Comparison of ENCODE assay signal across 23 mouse cellular contexts in the genomic region with DNA sequence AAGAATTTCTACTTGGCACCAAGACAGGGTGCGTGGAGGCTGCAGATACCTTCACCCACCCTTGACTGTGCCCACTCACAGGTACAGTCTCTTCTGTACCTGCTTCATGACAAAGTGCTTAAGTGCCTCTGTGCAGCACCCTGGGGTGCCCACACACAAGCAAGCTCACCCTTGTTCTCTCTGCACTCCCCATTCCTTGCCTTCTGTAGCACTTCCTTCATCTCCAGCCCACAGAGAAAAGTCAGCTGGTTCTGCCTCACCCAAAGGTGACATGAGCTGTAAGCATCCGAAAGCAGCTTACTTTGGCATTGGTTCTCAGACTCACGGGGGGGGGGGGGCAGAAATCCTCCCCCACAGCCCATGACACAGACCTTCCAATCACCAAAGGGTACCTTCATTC.
"Had no signal": no experiment of that assay in that cellular context is flagged by ENCODE, and none has a peak within 500 bp of the region (broad histone marks: within the 10 kb centered on the region; RNA-seq: fewer than 3 reads in every experiment).

No protein-coding gene starts in this region.

- H3K27ac ChIP-seq: heart, embryonic 10.5 days; hindbrain, embryonic 10.5 days; hindbrain, embryonic 12.5 days; hindbrain, embryonic 14.5 days; intestine, embryonic 15.5 days; layer of hippocampus, adult 2 months; limb, embryonic 10.5 days; limb, embryonic 12.5 days; liver, embryonic 13.5 days had no signal

- H3K9me3 ChIP-seq: heart, embryonic 10.5 days; heart, embryonic 12.5 days; hindbrain, embryonic 10.5 days; hindbrain, embryonic 12.5 days; intestine, embryonic 15.5 days; limb, embryonic 10.5 days; limb, embryonic 12.5 days; liver, embryonic 13.5 days had no signal

- H3K9ac ChIP-seq: heart, embryonic 12.5 days; hindbrain, embryonic 12.5 days; hindbrain, embryonic 14.5 days; intestine, embryonic 15.5 days; limb, embryonic 12.5 days; liver, embryonic 13.5 days had no signal

- ATAC-seq: hindbrain, embryonic 16.5 days; inflammation-experienced regulatory T-cells, adult 6 months; intestine, embryonic 15.5 days; intestine, postnatal 0 days had no signal

- H3K4me3 ChIP-seq: heart, embryonic 10.5 days; heart, embryonic 12.5 days; hindbrain, embryonic 10.5 days; hindbrain, embryonic 12.5 days; intestine, embryonic 15.5 days; layer of hippocampus, adult 2 months; limb, embryonic 10.5 days; limb, embryonic 12.5 days; liver, embryonic 13.5 days had no signal

- H3K36me3 ChIP-seq: hindbrain, embryonic 12.5 days; intestine, embryonic 15.5 days; limb, embryonic 10.5 days; limb, embryonic 12.5 days had no signal

- DNase-seq: gastrocnemius, postnatal 25 days; heart, adult 18-20 months; heart, postnatal 10 days; heart, postnatal 4 days; kidney, adult 18-20 months; kidney, adult 8-10 months; kidney, postnatal 10 days; kidney, postnatal 25 days; liver; liver, embryonic 13.5 days had no signal

- H3K27me3 ChIP-seq: heart, embryonic 12.5 days; hindbrain, embryonic 12.5 days; intestine, embryonic 15.5 days; limb, embryonic 12.5 days; liver, embryonic 13.5 days had no signal

- H3K4me1 ChIP-seq: hindbrain, embryonic 10.5 days; hindbrain, embryonic 12.5 days had no signal

- H3K4me2 ChIP-seq: heart, embryonic 12.5 days; hindbrain, embryonic 12.5 days; hindbrain, embryonic 14.5 days; intestine, embryonic 15.5 days; limb, embryonic 12.5 days; liver, embryonic 11.5 days; liver, embryonic 13.5 days had no signal
